Mouse (Mus musculus) adrenal gland, postnatal 25 days (tissue): ENCODE measurements around the gene Clic4. TPM values are rescaled to one million over a fixed set of nuclear protein-coding genes. Genes with fewer than 3 reads are reported as not detected.
A peak's percentile ranks its signal among the peaks of the same experiment; 100 is the strongest.
"Not testable (repeated sequence)": the region's sequence is repeated elsewhere in the genome, so short reads cannot be mapped to it uniquely, and the experiment has no call there.

Experiments used
- DNase-seq: peaks from one replicate; pipeline ENCODE4 v3.0.0; 2021; ENCODE audit warnings: mixed read lengths
- total RNA-seq: library from RNA; stranded (reverse); gene quantifications from 2 replicates; pipeline ENCODE4 v1.2.3, GENCODE M21; 2021

Gene Clic4
- total RNA-seq, 1 experiment from 2014 or later, result 65.5 TPM

GRCm38 (mm10) chr4:135292477-135293089 is 20.0 kb upstream of the Clic4 start:
- DNase-seq, result no peak

- DNase-seq, result no peak
Measured at GRCm38 (mm10) chr4:135291841-135292240, 19.2 kb upstream of the Clic4 start.

GRCm38 (mm10) chr4:135291199-135291598 is 18.6 kb upstream of the Clic4 start:
- no peak for DNase-seq

- no peak for DNase-seq
Measured at GRCm38 (mm10) chr4:135287975-135288374, 15.4 kb upstream of the Clic4 start.

- DNase-seq, result peak; percentile 13
Measured at GRCm38 (mm10) chr4:135286833-135287395, 14.3 kb upstream of the Clic4 start.

- DNase-seq, result no peak
Measured at GRCm38 (mm10) chr4:135286033-135286622, 13.5 kb upstream of the Clic4 start.

GRCm38 (mm10) chr4:135285436-135285835 is 12.8 kb upstream of the Clic4 start:
- DNase-seq, result no peak

- no peak for DNase-seq
Measured at GRCm38 (mm10) chr4:135283875-135284274, 11.3 kb upstream of the Clic4 start.

- no peak for DNase-seq
Measured at GRCm38 (mm10) chr4:135283417-135283816, 10.8 kb upstream of the Clic4 start.

- no peak for DNase-seq
Measured at GRCm38 (mm10) chr4:135282651-135283290, 10.2 kb upstream of the Clic4 start.

GRCm38 (mm10) chr4:135280016-135280415 is 7.4 kb upstream of the Clic4 start:
- DNase-seq, result not testable (repeated sequence)

- no peak for DNase-seq
Measured at GRCm38 (mm10) chr4:135276681-135277379, 4.2 kb upstream of the Clic4 start.

GRCm38 (mm10) chr4:135274761-135275160 is 2.1 kb upstream of the Clic4 start:
- DNase-seq, result no peak

GRCm38 (mm10) chr4:135273307-135273682 is 681 bp upstream of the Clic4 start:
- no peak for DNase-seq

GRCm38 (mm10) chr4:135271881-135272616 is 565 bp downstream of the Clic4 start:
- peak; percentile 68 for DNase-seq

GRCm38 (mm10) chr4:135271419-135271828 is 1.2 kb downstream of the Clic4 start:
- DNase-seq, result no peak

- no peak for DNase-seq
Measured at GRCm38 (mm10) chr4:135270476-135270875, 2.1 kb downstream of the Clic4 start.

GRCm38 (mm10) chr4:135269656-135270341 is 2.8 kb downstream of the Clic4 start:
- DNase-seq, result no peak

- DNase-seq, result no peak
Measured at GRCm38 (mm10) chr4:135267521-135267920, 5.1 kb downstream of the Clic4 start.

GRCm38 (mm10) chr4:135266987-135267386 is 5.6 kb downstream of the Clic4 start:
- DNase-seq, result peak; percentile 23

- DNase-seq, result no peak
Measured at GRCm38 (mm10) chr4:135260434-135260833, 12.2 kb downstream of the Clic4 start.
